Mouse (Mus musculus) embryonic facial prominence, embryonic 13.5 days (tissue): ENCODE data around the gene Tnfsf18. TPM values are rescaled to one million over a fixed set of nuclear protein-coding genes. Genes with fewer than 3 reads are reported as not detected.
A peak's percentile ranks its signal among the peaks of the same experiment; 100 is the strongest.

Experiments used
- ATAC-seq: fragments of 200-750 bp; cut with Nextera tagmentation; 2 replicates; pipeline ENCODE4 v1.8.0; 2017; ENCODE audit warnings: low read depth; ENCODE audit not compliant: insufficient number of reproducible peaks, insufficient read depth, low FRiP score, low TSS enrichment
- H3K27ac ChIP-seq: fragments of 300-500 bp; sonication (generic); 2 replicates; pipeline ENCODE4 v1.5.1; 2015; ENCODE audit warnings: moderate library complexity, mild to moderate bottlenecking, inconsistent platforms
- H3K27me3 ChIP-seq: fragments of 300-500 bp; sonication (generic); 2 replicates; pipeline ENCODE4 v1.6.1; 2015; ENCODE audit warnings: mild to moderate bottlenecking, inconsistent platforms
- H3K36me3 ChIP-seq: fragments of 300-500 bp; sonication (generic); 2 replicates; pipeline ENCODE4 v1.6.1; 2015; ENCODE audit warnings: mild to moderate bottlenecking, inconsistent platforms
- H3K4me1 ChIP-seq: fragments of 300-500 bp; sonication (generic); 2 replicates; pipeline ENCODE4 v1.6.1; 2015; ENCODE audit warnings: inconsistent platforms
- H3K4me2 ChIP-seq: fragments of 300-500 bp; sonication (generic); 2 replicates; pipeline ENCODE4 v1.6.1; 2015; ENCODE audit warnings: moderate library complexity, mild to moderate bottlenecking, inconsistent platforms
- H3K4me3 ChIP-seq: fragments of 300-500 bp; sonication (generic); 2 replicates; pipeline ENCODE4 v1.5.1; 2015; ENCODE audit warnings: mild to moderate bottlenecking, inconsistent platforms
- H3K9ac ChIP-seq: fragments of 300-500 bp; sonication (generic); 2 replicates; pipeline ENCODE4 v1.6.1; 2015; ENCODE audit warnings: mild to moderate bottlenecking, inconsistent platforms
- H3K9me3 ChIP-seq: fragments of 300-500 bp; sonication (generic); 2 replicates; pipeline ENCODE4 v1.6.1; 2016; ENCODE audit warnings: inconsistent platforms
- WGBS: fragments of 180-500 bp; shearing (Covaris S2); methylation state at CpG from one replicate; pipeline ENCODE4 v1.1.7; 2015; ENCODE audit warnings: mixed read lengths; 5-methylcytosine and 5-hydroxymethylcytosine counted together
- polyA plus RNA-seq: library from polyadenylated mRNA; unstranded; fragments of >200 nt; fragmentation: Nextera tagmentation; extraction: Ambion mirVana; gene quantifications from 2 replicates; pipeline ENCODE4 v1.2.1, GENCODE M21; 2015

Gene Tnfsf18
- not detected in 2 replicates for polyA plus RNA-seq

- ATAC-seq = no peak
- 28% methylated on average over 8 of the region's 8 CpGs for WGBS
Observed at GRCm38 (mm10) chr1:161494343-161494742, at the start of gene Tnfsf18. TSS of gene Tnfsf18 (plus strand) at chr1:161494655.

DNA sequence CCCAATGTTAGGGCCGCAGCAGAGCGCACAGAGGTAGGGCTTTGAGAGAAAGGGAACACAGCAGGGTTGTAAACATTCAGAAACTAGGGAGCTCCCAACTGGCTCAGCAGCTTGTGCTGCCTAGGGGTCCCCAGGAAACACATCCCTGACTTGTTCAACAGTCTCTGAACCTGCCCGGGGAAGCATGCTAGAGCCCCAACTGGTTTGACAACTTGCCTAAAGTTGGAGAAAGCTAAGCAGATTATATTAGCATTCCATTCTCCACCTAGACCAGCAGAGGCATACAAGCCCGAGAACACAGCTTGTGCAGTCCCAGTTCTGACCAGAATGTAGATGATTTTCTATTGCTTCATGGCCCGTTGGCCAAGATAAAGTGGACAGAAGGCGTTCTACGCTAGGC, 49.6 kb upstream of the Tnfsf18 start:
- peak; percentile 64 for ATAC-seq

More at GRCm38 (mm10) chr1:161494343-161494742, at the start of gene Tnfsf18:
- H3K36me3 ChIP-seq = no peaks in the 10 kb centered on the region
- no peak within 1 kb of the TSS for H3K9ac ChIP-seq
- no peaks in the 10 kb centered on the region for H3K27me3 ChIP-seq
- H3K27ac ChIP-seq = no peak within 1 kb of the TSS
- no peak within 1 kb of the TSS for H3K4me3 ChIP-seq
- H3K9me3 ChIP-seq = no peaks in the 10 kb centered on the region
- no peak within 1 kb of the TSS for H3K4me2 ChIP-seq
- H3K4me1 ChIP-seq = peaks cover 10% of the 10 kb centered on the region

GRCm38 (mm10) chr1:161451683-161452245, 42.7 kb upstream of the Tnfsf18 start:
- Histone ChIP-seq H3K36me3 (no peaks in the 10 kb centered on the region), H3K27ac (no peak overlapping the region), H3K4me2 (no peak overlapping the region), H3K4me3 (no peak overlapping the region), H3K9ac (no peak overlapping the region), H3K9me3 (no peaks in the 10 kb centered on the region), H3K27me3 (no peaks in the 10 kb centered on the region), H3K4me1 (no peaks in the 10 kb centered on the region)
- 45% methylated on average over 3 of the region's 3 CpGs for WGBS
- ATAC-seq = no peak

More for the DNA sequence above, 49.6 kb upstream of the Tnfsf18 start:
- Histone ChIP-seq H3K27ac (peak overlapping the region; percentile 77; the same call in 1 of the 2 replicates), H3K27me3 (no peaks in the 10 kb centered on the region), H3K36me3 (no peaks in the 10 kb centered on the region), H3K4me1 (no peaks in the 10 kb centered on the region), H3K4me3 (no peak overlapping the region), H3K9ac (no peak overlapping the region), H3K4me2 (no peak overlapping the region), H3K9me3 (no peaks in the 10 kb centered on the region)
- WGBS = 58% methylated on average over 7 of the region's 7 CpGs

GRCm38 (mm10) chr1:161452250-161452649, 42.2 kb upstream of the Tnfsf18 start:
- Histone ChIP-seq H3K4me1 (no peaks in the 10 kb centered on the region), H3K9me3 (no peaks in the 10 kb centered on the region), H3K36me3 (no peaks in the 10 kb centered on the region), H3K9ac (no peak overlapping the region), H3K27ac (no peak overlapping the region), H3K27me3 (no peaks in the 10 kb centered on the region), H3K4me2 (no peak overlapping the region), H3K4me3 (no peak overlapping the region)
- no peak for ATAC-seq
- WGBS = 96% methylated on average over 1 of the region's 1 CpGs

DNA sequence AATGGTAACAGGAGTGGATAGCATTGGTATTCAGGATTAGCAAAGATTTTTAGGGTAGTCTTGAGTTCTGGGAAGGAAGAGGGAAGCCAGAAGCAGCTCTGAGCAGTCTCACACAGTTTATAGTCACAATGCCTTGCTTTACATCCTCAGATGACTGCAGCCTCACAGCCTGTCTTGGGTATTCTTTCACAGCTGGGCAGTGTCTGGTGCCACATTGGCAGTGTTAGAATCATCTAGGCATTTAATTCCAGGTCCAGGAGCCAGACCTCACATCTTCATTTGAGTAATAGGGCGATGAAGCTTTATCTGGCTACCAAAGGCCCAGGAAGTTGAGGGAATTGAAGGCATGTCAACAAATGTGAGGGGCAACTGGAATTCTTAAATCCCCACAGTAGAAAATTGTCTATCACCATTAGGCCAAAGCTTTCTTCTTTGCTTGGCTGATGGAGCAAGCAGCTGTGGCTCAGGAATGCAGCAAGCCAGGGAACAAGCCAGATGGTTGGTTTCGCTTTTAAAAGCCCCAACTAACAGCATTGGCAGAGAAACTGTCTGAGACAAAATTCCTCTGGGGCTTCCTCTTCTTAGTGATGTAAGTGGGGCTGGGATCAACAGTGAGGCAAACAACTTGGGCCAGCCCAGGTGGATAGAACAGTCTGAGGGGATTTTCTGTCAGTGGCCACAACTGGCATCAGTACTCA, 30.9 kb upstream of the Tnfsf18 start:
- H3K4me2 ChIP-seq = no peak overlapping the region
- H3K9ac ChIP-seq = no peak overlapping the region
- no peaks in the 10 kb centered on the region for H3K27me3 ChIP-seq
- H3K4me3 ChIP-seq = no peak overlapping the region
- H3K9me3 ChIP-seq = no peaks in the 10 kb centered on the region
- H3K4me1 ChIP-seq = peaks cover 12% of the 10 kb centered on the region
- ATAC-seq = 0 out of 2 replicates have a peak, but pooled peaks have one; percentile 37
- 48% methylated on average over 2 of the region's 2 CpGs for WGBS
- H3K27ac ChIP-seq = peak overlapping the region; percentile 19; the same call in 1 of the 2 replicates
- no peaks in the 10 kb centered on the region for H3K36me3 ChIP-seq

GRCm38 (mm10) chr1:161477221-161477620, 17.2 kb upstream of the Tnfsf18 start:
- H3K4me2 ChIP-seq = no peak overlapping the region
- no peak overlapping the region for H3K27ac ChIP-seq
- no peaks in the 10 kb centered on the region for H3K9me3 ChIP-seq
- H3K9ac ChIP-seq = no peak overlapping the region
- no peak for ATAC-seq
- no peaks in the 10 kb centered on the region for H3K27me3 ChIP-seq
- no peaks in the 10 kb centered on the region for H3K4me1 ChIP-seq
- H3K4me3 ChIP-seq = no peak overlapping the region
- WGBS = 79% methylated on average over 3 of the region's 3 CpGs
- no peaks in the 10 kb centered on the region for H3K36me3 ChIP-seq

- H3K9ac ChIP-seq = no peak overlapping the region
- WGBS = 67% methylated on average over 1 of the region's 1 CpGs
- no peaks in the 10 kb centered on the region for H3K27me3 ChIP-seq
- H3K4me2 ChIP-seq = no peak overlapping the region
- H3K4me3 ChIP-seq = no peak overlapping the region
- H3K9me3 ChIP-seq = no peaks in the 10 kb centered on the region
- H3K4me1 ChIP-seq = no peaks in the 10 kb centered on the region
- ATAC-seq = no peak
- H3K27ac ChIP-seq = no peak overlapping the region
- no peaks in the 10 kb centered on the region for H3K36me3 ChIP-seq
Observed at GRCm38 (mm10) chr1:161479854-161480253, 14.6 kb upstream of the Tnfsf18 start.

GRCm38 (mm10) chr1:161482211-161482610, 12.2 kb upstream of the Tnfsf18 start:
- Histone ChIP-seq H3K27me3 (no peaks in the 10 kb centered on the region), H3K36me3 (no peaks in the 10 kb centered on the region), H3K27ac (no peak overlapping the region), H3K4me3 (no peak overlapping the region), H3K9ac (no peak overlapping the region), H3K4me1 (no peaks in the 10 kb centered on the region), H3K9me3 (no peaks in the 10 kb centered on the region), H3K4me2 (no peak overlapping the region)
- no peak for ATAC-seq
- 92% methylated on average over 3 of the region's 3 CpGs for WGBS

GRCm38 (mm10) chr1:161487069-161487468, 7.4 kb upstream of the Tnfsf18 start:
- WGBS = 74% methylated on average over 5 of the region's 5 CpGs
- ATAC-seq = no peak
- H3K4me3 ChIP-seq = no peak overlapping the region
- no peak overlapping the region for H3K9ac ChIP-seq
- H3K9me3 ChIP-seq = no peaks in the 10 kb centered on the region
- H3K36me3 ChIP-seq = no peaks in the 10 kb centered on the region
- H3K4me1 ChIP-seq = no peaks in the 10 kb centered on the region
- H3K4me2 ChIP-seq = no peak overlapping the region
- no peaks in the 10 kb centered on the region for H3K27me3 ChIP-seq
- no peak overlapping the region for H3K27ac ChIP-seq

DNA sequence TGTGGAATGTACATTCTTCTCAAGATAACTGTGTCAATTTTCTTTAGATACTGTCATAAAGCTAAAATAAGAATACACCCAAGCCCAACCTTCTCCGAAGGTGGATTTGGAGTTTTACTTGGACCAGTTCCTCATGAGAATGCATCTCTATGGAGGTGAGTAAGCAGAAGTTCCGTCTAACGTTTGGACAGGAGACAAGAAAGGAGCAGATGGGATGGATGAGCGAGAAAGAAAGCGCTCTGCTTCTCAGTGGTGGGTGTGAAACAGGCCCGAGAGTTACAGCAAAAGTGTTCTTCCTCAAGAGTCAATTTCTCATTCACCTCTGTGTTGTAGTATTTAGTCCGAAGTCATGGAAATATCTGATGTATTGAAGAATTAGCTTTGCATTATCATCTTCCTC, 2.7 kb upstream of the Tnfsf18 start:
- WGBS = 89% methylated on average over 7 of the region's 7 CpGs

DNA sequence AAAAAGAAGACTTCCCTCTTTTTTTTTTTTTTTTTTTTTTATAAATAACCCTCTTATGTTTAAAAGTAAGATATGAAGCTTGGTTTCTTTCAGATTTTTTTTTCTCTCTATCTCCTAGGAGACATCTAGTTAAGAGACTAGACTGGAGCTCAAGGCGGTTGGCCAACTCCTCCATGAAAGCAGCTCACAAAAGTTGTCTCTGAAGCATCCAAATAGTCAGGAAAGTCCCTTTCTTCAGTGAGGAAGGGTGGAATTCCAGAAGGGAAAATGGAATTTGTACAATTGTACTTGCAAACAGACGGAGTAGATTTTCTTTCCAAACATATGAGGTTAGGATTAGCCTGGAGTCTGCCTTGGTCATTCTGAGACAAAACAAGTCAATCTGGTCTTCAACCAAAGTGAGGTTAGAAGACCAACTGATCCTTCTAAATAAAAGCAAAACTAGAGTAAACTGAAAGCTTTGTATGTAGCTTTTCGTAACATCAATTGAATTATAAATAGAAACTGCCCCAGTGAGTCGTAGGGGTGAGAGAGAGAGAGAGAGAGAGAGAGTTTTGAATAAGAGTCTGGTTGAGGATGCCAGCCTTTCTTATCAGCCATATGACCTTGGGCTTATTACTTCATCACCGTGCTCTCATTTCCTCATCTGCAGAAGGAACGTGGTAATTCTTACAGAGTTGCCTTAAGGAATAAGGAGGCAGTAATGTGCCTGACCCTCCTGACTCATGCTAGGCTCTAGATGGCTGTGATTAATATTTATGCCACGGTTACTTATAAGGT, 2.6 kb downstream of the Tnfsf18 start:
- Histone ChIP-seq H3K4me3 (no peak overlapping the region), H3K9ac (no peak overlapping the region), H3K27ac (no peak overlapping the region), H3K4me1 (peaks cover 10% of the 10 kb centered on the region), H3K4me2 (no peak overlapping the region), H3K9me3 (no peaks in the 10 kb centered on the region), H3K36me3 (no peaks in the 10 kb centered on the region), H3K27me3 (no peaks in the 10 kb centered on the region)
- ATAC-seq = no peak
- 68% methylated on average over 7 of the region's 7 CpGs for WGBS

More for the DNA sequence above, 2.7 kb upstream of the Tnfsf18 start:
- Histone ChIP-seq H3K36me3 (no peaks in the 10 kb centered on the region), H3K4me1 (peaks cover 10% of the 10 kb centered on the region), H3K27me3 (no peaks in the 10 kb centered on the region), H3K9me3 (no peaks in the 10 kb centered on the region), H3K9ac (no peak overlapping the region), H3K4me3 (no peak overlapping the region), H3K27ac (no peak overlapping the region), H3K4me2 (no peak overlapping the region)
- no peak for ATAC-seq
